Mouse (Mus musculus) lung, embryonic 14.5 days (tissue): ENCODE measurements at regions not wholly inside any gene's neighbourhood (a gene's known extent, or its start where the extent isn't known, plus 50 kb on each side); places are given as distances from the start of the nearest gene placed in this dataset.
A peak's percentile ranks its signal among the peaks of the same experiment; 100 is the strongest.

Source experiments
- ATAC-seq: fragments of 200-750 bp; cut with Nextera tagmentation; 2 replicates; pipeline ENCODE4 v1.8.0; 2017; ENCODE audit warnings: mild to moderate bottlenecking, moderate TSS enrichment, moderate library complexity; ENCODE audit not compliant: insufficient read depth
- DNase-seq: peaks from one replicate; pipeline ENCODE4 v3.0.0-alpha.2; 2015
- H3K27ac ChIP-seq: fragments of 300-500 bp; sonication (generic); 2 replicates; pipeline ENCODE4 v1.5.1; 2014; ENCODE audit warnings: low read depth, mild to moderate bottlenecking, moderate library complexity
- H3K27me3 ChIP-seq: fragments of 300-500 bp; sonication (generic); 2 replicates; pipeline ENCODE4 v1.6.1; 2014; ENCODE audit warnings: low read length, control low read depth; ENCODE audit not compliant: insufficient read depth
- H3K36me3 ChIP-seq: fragments of 300-500 bp; sonication (generic); 2 replicates; pipeline ENCODE4 v1.6.1; 2014; ENCODE audit warnings: control low read depth; ENCODE audit not compliant: insufficient read depth
- H3K4me1 ChIP-seq: fragments of 300-500 bp; sonication (generic); 2 replicates; pipeline ENCODE4 v1.6.1; 2014; ENCODE audit warnings: antibody characterized with exemption, control low read depth; ENCODE audit not compliant: insufficient read depth
- H3K4me2 ChIP-seq: fragments of 300-500 bp; sonication (generic); 2 replicates; pipeline ENCODE4 v1.6.1; 2014; ENCODE audit warnings: mild to moderate bottlenecking
- H3K4me3 ChIP-seq: fragments of 300-500 bp; sonication (generic); 2 replicates; pipeline ENCODE4 v1.5.1; 2014; ENCODE audit warnings: low read depth, low read length
- H3K9ac ChIP-seq: fragments of 300-500 bp; sonication (generic); 2 replicates; pipeline ENCODE4 v1.6.1; 2014
- H3K9me3 ChIP-seq: fragments of 300-500 bp; sonication (generic); 2 replicates; pipeline ENCODE4 v1.6.1; 2016; ENCODE audit warnings: low read depth, low read length, control low read depth
- CTCF ChIP-seq: IDR thresholded peaks from 2 replicates; pipeline ENCODE4 v1.5.1; 2016; ENCODE audit warnings: antibody characterized with exemption, low read depth
- WGBS: fragments of 180-500 bp; shearing (Covaris S2); extraction: QIAGEN DNeasy Blood & Tissue Kit; methylation state at CpG from one replicate; pipeline ENCODE4 v1.1.7; 2014; 5-methylcytosine and 5-hydroxymethylcytosine counted together

- no peaks in the 10 kb centered on the region for H3K36me3 ChIP-seq
- H3K9me3 ChIP-seq: no peaks in the 10 kb centered on the region
- WGBS: 51% methylated on average over 7 of the region's 7 CpGs
- no peaks in the 10 kb centered on the region for H3K4me1 ChIP-seq
- H3K4me2 ChIP-seq: no peak overlapping the region
- H3K27ac ChIP-seq: no peak overlapping the region
- H3K4me3 ChIP-seq: no peak overlapping the region
- H3K9ac ChIP-seq: no peak overlapping the region
- no peak for ATAC-seq
- TF ChIP-seq CTCF: no peak
- no peaks in the 10 kb centered on the region for H3K27me3 ChIP-seq
- DNase-seq: peak; percentile 3
These were observed 63.5 kb upstream of the Ndst3 start for GRCm38 (mm10) chr3:123754011-123754610.

GRCm38 (mm10) chr3:123754927-123755326 lies 64.3 kb upstream of the Ndst3 start:
- no peaks in the 10 kb centered on the region for H3K4me1 ChIP-seq
- no peak overlapping the region for H3K27ac ChIP-seq
- 84% methylated on average over 1 of the region's 1 CpGs for WGBS
- no peak overlapping the region for H3K9ac ChIP-seq
- ATAC-seq: no peak
- no peak for TF ChIP-seq CTCF
- no peak overlapping the region for H3K4me3 ChIP-seq
- no peak overlapping the region for H3K4me2 ChIP-seq
- H3K27me3 ChIP-seq: no peaks in the 10 kb centered on the region
- H3K36me3 ChIP-seq: no peaks in the 10 kb centered on the region
- DNase-seq: no peak
- H3K9me3 ChIP-seq: no peaks in the 10 kb centered on the region

- Histone ChIP-seq H3K9me3 (no peaks in the 10 kb centered on the region), H3K9ac (no peak overlapping the region), H3K4me3 (no peak overlapping the region), H3K36me3 (no peaks in the 10 kb centered on the region), H3K4me2 (no peak overlapping the region), H3K4me1 (no peaks in the 10 kb centered on the region), H3K27ac (no peak overlapping the region), H3K27me3 (no peaks in the 10 kb centered on the region)
- DNase-seq: peak; percentile 15
- no peak for TF ChIP-seq CTCF
- ATAC-seq: peak; percentile 66; the same call in 1 of the 2 replicates
- WGBS: 60% methylated on average over 3 of the region's 3 CpGs
These were observed 75.4 kb upstream of the Ndst3 start for GRCm38 (mm10) chr3:123765911-123766556.

GRCm38 (mm10) chr3:123766557-123766913 lies 75.9 kb upstream of the Ndst3 start:
- Histone ChIP-seq H3K27me3 (no peaks in the 10 kb centered on the region), H3K4me1 (no peaks in the 10 kb centered on the region), H3K36me3 (no peaks in the 10 kb centered on the region), H3K4me2 (no peak overlapping the region), H3K9ac (no peak overlapping the region), H3K9me3 (no peaks in the 10 kb centered on the region), H3K4me3 (no peak overlapping the region), H3K27ac (no peak overlapping the region)
- WGBS: 49% methylated on average over 6 of the region's 6 CpGs
- ATAC-seq (peak; percentile 56; the same call in 1 of the 2 replicates), DNase-seq (peak; percentile 55)
- TF ChIP-seq CTCF: no peak

GRCm38 (mm10) chr3:123780507-123780906 lies 89.9 kb upstream of the Ndst3 start:
- Histone ChIP-seq H3K4me3 (no peak overlapping the region), H3K9ac (no peak overlapping the region), H3K9me3 (no peaks in the 10 kb centered on the region), H3K4me1 (no peaks in the 10 kb centered on the region), H3K27me3 (no peaks in the 10 kb centered on the region), H3K27ac (no peak overlapping the region), H3K36me3 (no peaks in the 10 kb centered on the region), H3K4me2 (no peak overlapping the region)
- TF ChIP-seq CTCF: peak; percentile 51
- ATAC-seq (no peak), DNase-seq (peak; percentile 62)

GRCm38 (mm10) chr3:123781581-123781980 lies 90.9 kb upstream of the Ndst3 start:
- DNase-seq: no peak
- H3K4me2 ChIP-seq: no peak overlapping the region
- no peak overlapping the region for H3K9ac ChIP-seq
- H3K36me3 ChIP-seq: no peaks in the 10 kb centered on the region
- H3K4me3 ChIP-seq: no peak overlapping the region
- TF ChIP-seq CTCF: no peak
- no peaks in the 10 kb centered on the region for H3K4me1 ChIP-seq
- ATAC-seq: no peak
- no peaks in the 10 kb centered on the region for H3K27me3 ChIP-seq
- H3K27ac ChIP-seq: no peak overlapping the region
- no peaks in the 10 kb centered on the region for H3K9me3 ChIP-seq
- WGBS: 59% methylated on average over 1 of the region's 1 CpGs

- H3K4me1 ChIP-seq: no peaks in the 10 kb centered on the region
- 56% methylated on average over 1 of the region's 1 CpGs for WGBS
These were observed 93.5 kb upstream of the Ndst3 start for GRCm38 (mm10) chr3:123784127-123784526.

More at GRCm38 (mm10) chr3:123784127-123784526, 93.5 kb upstream of the Ndst3 start:
- Histone ChIP-seq H3K27ac (no peak overlapping the region), H3K4me3 (no peak overlapping the region), H3K27me3 (no peaks in the 10 kb centered on the region), H3K9me3 (no peaks in the 10 kb centered on the region), H3K4me2 (no peak overlapping the region), H3K36me3 (no peaks in the 10 kb centered on the region), H3K9ac (no peak overlapping the region)
- no peak for TF ChIP-seq CTCF
- DNase-seq: no peak
- ATAC-seq: no peak
